Mouse (Mus musculus) embryo, embryonic 10.5 days (tissue): ENCODE measurements at regions not wholly inside any gene's neighbourhood (a gene's known extent, or its start where the extent isn't known, plus 50 kb on each side); places are given as distances from the start of the nearest gene placed in this dataset.
"Not testable (repeated sequence)": the region's sequence is repeated elsewhere in the genome, so short reads cannot be mapped to it uniquely, and the experiment has no call there.

ENCODE experiments used
- DNase-seq: peaks from one replicate; pipeline ENCODE4 v3.0.0-alpha.2; 2015; ENCODE audit warnings: low spot score

DNA sequence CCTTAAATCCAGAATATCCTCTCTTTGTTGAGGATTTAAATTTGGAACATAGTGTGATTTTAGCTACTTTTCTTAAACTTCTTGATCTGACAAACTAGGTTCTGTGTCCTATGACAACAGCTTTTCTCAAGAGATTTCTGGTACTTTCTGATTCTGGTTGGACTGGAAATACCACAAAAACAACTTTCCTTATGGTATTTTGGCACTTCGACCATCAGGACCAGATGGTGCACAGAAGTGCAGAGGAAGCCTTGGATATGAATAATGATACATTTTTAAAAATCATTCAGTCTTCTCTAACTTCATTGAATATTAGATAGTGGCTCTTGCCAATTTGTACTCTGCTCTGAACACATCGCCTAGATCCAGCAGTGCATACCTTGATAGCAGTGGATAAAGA, 303.8 kb upstream of the Flrt2 start:
- no peak for DNase-seq

GRCm38 (mm10) chr12:95392821-95393220, 299.2 kb upstream of the Flrt2 start:
- DNase-seq, result no peak

DNA sequence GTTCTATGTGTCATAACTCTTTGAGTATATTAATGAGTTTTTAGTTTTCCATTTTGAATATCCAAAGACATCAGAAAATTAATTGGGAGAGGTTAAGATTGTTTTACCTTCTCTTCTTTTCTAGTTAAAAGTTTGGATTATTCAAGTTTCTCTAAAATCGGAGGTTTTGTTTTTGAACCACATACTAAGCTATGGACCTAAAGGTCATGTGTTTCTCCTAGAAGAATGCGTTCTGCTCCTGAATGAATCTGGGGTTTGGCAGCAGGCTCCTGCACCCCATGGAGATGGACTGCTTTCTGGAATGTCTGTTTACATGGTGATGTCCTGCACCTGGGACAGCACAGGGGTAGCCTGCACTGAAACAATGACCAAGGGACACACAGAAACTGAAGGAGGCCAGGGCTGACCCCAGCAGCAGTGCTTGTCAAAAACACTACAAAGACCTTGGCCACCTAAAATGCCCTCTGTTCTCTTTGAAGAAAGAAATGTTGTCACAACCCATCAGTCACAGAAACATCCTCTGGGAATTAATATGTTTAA, 297.0 kb upstream of the Flrt2 start:
- no peak for DNase-seq

- DNase-seq, result no peak
Observed at GRCm38 (mm10) chr12:95420861-95421260, 271.2 kb upstream of the Flrt2 start.

- no peak for DNase-seq
Observed at GRCm38 (mm10) chr12:95424739-95425138, 267.3 kb upstream of the Flrt2 start.

DNA sequence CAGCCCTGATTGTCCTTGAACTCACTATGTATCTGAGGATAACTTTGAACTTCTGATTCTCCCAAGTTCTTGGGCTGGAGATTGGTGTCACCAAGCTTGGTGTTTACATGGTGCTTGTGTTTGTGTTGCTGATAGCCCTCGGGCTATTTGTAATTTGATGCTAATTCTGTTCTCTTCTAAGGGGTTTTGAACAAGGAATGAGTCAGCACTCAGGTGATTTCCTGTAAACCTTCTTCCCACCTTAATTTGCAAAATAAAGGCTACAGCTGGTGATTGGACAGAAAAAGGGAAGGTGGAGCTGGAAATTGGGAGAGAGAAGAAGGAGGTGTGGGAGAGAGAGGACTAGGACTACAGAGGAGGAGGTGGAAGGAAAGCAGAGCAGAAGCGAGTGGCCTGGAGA, 254.8 kb upstream of the Flrt2 start:
- DNase-seq, result no peak

DNA sequence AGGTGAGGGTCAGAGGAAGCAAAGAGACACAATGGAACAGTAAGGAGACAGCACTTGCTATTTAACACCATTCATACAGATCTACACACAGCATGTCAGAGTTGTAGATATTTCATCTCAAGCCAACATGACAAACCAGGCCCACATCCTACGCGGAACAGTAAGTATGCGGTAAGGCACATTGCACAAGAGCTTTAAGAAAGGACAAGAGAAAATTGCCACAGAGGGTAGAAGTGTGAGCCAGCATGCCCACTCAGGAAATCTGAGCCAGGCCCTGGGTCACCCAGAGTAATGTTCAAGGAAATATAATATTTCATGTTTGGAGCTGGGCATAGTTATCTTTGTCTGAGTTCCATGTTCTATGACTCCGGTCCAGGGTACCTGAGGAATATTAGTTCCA, 234.5 kb upstream of the Flrt2 start:
- no peak for DNase-seq

DNA sequence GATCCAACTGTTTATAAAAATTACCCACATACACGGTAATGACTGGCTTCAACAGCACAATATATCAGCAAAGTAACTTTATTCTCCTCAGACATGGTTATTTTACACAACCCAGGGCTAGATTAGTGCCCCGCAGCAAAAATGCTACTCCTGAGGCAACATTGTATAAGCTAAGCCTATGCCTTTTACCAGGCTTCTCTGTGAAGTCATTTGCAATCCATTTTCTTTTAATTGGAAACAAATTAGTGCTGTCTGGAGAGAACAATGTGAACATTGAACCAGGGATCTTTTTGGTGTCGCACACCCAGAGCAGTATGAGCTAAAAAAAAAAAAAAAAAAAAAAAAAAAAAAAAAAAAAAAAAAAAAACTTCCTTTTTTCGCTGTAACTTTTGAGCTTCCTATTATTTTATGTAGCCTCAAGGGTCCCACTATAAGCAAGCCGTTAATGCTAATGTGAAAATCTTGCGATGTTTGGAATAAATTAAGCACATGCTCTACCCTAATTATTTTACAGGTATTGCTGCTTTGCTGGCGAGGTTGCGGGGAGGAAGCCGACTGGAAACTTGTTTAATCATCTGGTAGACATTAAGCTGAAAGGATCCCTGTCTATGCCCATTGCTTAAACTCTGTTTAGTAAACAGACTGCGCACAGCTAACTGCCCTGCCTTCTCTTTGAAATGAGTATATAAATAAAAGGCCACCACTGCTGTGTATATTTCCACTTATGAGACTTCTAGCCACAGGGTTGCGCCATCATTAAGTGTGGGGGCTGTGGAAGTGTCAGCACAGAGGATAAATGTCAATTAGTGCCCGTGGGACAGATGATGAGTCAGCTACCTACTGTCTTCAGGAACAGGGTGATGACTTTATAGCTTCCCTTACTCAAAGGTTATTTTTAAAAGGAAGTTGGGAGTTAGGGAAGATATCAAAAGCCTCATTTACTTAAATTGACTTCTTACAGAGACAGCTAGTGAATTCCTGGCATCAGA, 225.2 kb upstream of the Flrt2 start:
- DNase-seq, result peak; percentile 31

DNA sequence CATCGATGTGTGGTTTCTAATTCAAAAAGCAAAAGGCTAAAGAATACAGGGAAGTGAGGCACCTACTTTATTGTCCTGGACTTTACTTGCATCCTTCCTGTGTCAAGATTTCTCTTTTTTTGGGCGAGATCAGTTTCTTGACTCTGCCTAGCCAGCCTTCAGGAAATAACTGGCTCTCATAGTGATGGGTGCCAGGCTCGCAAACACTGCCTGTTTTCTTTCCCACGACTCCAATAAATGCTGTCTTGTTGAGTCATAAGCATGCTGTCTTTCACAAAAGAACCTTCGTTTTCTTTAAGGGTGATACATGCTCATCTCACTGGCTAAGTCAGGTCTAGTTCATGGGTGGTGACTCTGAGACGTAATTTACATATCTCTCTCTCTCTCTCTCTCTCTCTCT, 222.1 kb upstream of the Flrt2 start:
- DNase-seq, result no peak

GRCm38 (mm10) chr12:95486502-95486901, 205.5 kb upstream of the Flrt2 start:
- no peak for DNase-seq

GRCm38 (mm10) chr12:95488371-95488770, 203.7 kb upstream of the Flrt2 start:
- no peak for DNase-seq

DNA sequence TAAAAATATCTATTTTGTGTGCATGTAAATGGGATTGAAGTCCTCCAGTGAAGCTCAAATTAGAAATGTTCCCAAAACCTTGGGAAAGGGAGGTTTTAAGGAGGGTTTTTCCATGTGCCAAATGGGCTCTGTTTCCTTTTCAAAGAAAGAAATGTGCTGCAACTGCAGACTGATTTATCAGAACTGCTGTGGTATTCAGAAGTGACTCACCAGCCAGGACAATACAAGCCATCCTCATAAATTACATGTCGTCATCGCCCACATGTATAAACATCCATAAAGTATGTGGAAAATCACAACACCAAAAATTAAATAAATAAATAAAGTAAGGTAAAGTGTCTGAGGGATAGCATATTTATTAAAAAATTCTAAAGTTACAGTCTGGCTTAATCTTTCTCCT, 202.7 kb upstream of the Flrt2 start:
- no peak for DNase-seq

DNA sequence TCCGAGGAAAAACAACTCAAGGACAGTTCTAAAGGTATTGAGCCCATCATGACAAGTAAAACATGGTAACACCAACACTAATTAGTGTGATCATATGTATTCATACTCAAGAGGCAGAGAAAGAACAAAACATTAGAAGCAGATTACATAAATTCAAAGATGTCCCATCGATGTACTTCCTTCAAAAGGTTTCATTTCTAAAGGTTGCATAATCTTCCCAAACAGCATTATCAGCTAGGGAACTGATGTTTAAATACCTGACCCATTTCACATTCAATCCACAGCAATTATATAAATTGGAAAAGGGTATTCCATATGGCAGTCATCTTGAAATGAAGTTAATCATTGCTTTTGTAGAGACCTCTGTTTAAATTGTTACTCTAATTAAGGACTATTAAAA, 202.2 kb upstream of the Flrt2 start:
- DNase-seq, result no peak

GRCm38 (mm10) chr12:95491806-95492436, 200.1 kb upstream of the Flrt2 start:
- not testable (repeated sequence) for DNase-seq

DNA sequence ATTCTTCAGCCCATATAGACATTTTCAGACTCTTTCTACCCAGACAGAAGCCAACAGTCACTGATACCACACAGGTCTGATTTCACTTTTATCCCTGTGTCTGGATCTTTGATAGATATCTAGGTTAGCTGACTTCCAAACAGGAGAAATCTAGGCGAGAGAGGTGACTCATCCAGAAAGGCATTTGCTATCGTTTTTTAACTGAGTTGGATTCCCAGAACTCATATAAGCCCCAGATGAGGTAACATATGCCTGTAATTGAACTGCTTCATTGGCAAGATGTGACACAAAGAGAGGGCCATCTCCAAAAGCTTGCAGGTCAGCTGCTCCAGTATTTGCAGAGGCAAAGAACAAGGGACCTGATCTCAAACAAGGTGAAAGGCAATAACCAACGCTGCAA, 190.6 kb upstream of the Flrt2 start:
- no peak for DNase-seq

- DNase-seq, result no peak
Observed at GRCm38 (mm10) chr12:95520008-95520407, 172.0 kb upstream of the Flrt2 start.

GRCm38 (mm10) chr12:95522052-95522451, 170.0 kb upstream of the Flrt2 start:
- DNase-seq, result no peak

- no peak for DNase-seq
Observed at GRCm38 (mm10) chr12:95533888-95534639, 158.0 kb upstream of the Flrt2 start.

GRCm38 (mm10) chr12:95547301-95547700, 144.7 kb upstream of the Flrt2 start:
- peak; percentile 45 for DNase-seq

GRCm38 (mm10) chr12:95553129-95553528, 138.9 kb upstream of the Flrt2 start:
- no peak for DNase-seq

DNA sequence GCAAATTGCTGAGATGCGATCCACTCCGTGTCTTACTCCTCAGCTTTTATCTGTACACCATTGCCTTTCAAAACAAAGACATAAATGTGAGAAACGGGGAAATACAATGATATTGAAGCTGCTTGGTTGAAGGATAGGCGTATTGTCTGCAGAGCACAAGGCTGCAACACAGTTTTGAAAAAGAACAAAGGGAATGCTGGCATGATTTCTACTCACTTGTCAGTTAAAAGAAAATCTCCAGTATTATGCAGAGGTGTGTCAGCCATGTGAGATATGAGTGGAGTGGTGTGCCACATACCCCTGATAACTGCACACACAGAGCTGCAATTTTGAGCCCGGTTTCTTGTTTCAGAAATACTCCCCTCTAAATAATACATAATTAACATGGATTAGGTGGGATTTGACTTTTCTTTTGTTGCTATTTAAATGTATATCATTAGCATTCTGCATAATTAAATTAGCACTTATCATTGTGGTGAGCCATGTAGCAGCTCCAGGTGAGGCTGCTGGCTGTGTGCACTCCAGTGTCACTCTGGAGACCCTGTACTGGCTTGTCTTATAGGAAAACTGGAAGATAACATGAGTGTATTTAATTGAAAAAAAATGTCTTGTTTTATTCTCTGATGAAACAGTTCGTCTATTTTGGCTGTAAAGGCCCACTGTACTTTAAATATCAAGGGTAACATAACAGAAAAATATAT, 133.2 kb upstream of the Flrt2 start:
- DNase-seq, result no peak

GRCm38 (mm10) chr12:95563431-95563830, 128.6 kb upstream of the Flrt2 start:
- no peak for DNase-seq
